Mouse (Mus musculus): ENCODE measurements around the gene Rragd.
"Not testable (repeated sequence)": the region's sequence is repeated elsewhere in the genome, so short reads cannot be mapped to it uniquely, and the experiment has no call there.

The Rragd gene

GRCm38 (mm10) chr4:32985684-32986083 is 2.8 kb downstream of the Rragd start:
- no peak for DNase-seq

GRCm38 (mm10) chr4:32987006-32987405 is 4.2 kb downstream of the Rragd start:
- DNase-seq, result no peak

- no peak for DNase-seq
Observed at GRCm38 (mm10) chr4:32989346-32989745, 6.5 kb downstream of the Rragd start.

- DNase-seq, result no peak
Observed at GRCm38 (mm10) chr4:32994168-32994567, 11.3 kb downstream of the Rragd start.

GRCm38 (mm10) chr4:32996083-32996482 is 13.2 kb downstream of the Rragd start:
- DNase-seq, result no peak

- no peak for DNase-seq
Observed at GRCm38 (mm10) chr4:32997571-32997970, 14.7 kb downstream of the Rragd start.

GRCm38 (mm10) chr4:32998996-32999395 is 16.2 kb downstream of the Rragd start:
- DNase-seq, result no peak

GRCm38 (mm10) chr4:33002081-33002480 is 19.2 kb downstream of the Rragd start:
- DNase-seq, result no peak

- DNase-seq, result not testable (repeated sequence)
Observed at GRCm38 (mm10) chr4:33005595-33006470, 23.0 kb downstream of the Rragd start.

- DNase-seq, result no peak
Observed at GRCm38 (mm10) chr4:33006844-33007243, 24.0 kb downstream of the Rragd start.

- no peak for DNase-seq
Observed at GRCm38 (mm10) chr4:33007443-33008217, 24.8 kb downstream of the Rragd start.

GRCm38 (mm10) chr4:33010078-33010477 is 27.2 kb downstream of the Rragd start:
- no peak for DNase-seq

- no peak for DNase-seq
Observed at GRCm38 (mm10) chr4:33012484-33012883, 29.6 kb downstream of the Rragd start.

- peak; percentile 91 for DNase-seq
Observed at GRCm38 (mm10) chr4:33018361-33018999, 35.6 kb downstream of the Rragd start.

- DNase-seq, result no peak
Observed at GRCm38 (mm10) chr4:33024420-33024819, 41.6 kb downstream of the Rragd start.

GRCm38 (mm10) chr4:33029104-33029503 is 46.3 kb downstream of the Rragd start:
- no peak for DNase-seq

- DNase-seq, result peak; percentile 36 to 44
Observed at GRCm38 (mm10) chr4:33030264-33031194, 47.7 kb downstream of the Rragd start.

- DNase-seq, result peak; percentile 89 to 94
Observed at GRCm38 (mm10) chr4:33031195-33031960, 48.5 kb downstream of the Rragd start, which contains the start of gene Ube2j1. Gene Ube2j1 (plus strand): TSS chr4:33031416.

GRCm38 (mm10) chr4:33032045-33032444 is 49.2 kb downstream of the Rragd start:
- DNase-seq, result no peak

GRCm38 (mm10) chr4:33033515-33033914 is 50.7 kb downstream of the Rragd start:
- no peak for DNase-seq

- DNase-seq, result no peak
Observed at GRCm38 (mm10) chr4:33039826-33040225, 57.0 kb downstream of the Rragd start.

Measured in kidney, postnatal 4 days (tissue).